Mouse (Mus musculus) brain, embryonic 14.5 days (tissue): ENCODE measurements around the gene Hk1.

Experiments
- CTCF ChIP-seq: fragments of 200-500 bp; IDR thresholded peaks from 2 replicates; pipeline ENCODE4 v1.5.1; 2012; ENCODE audit warnings: inconsistent platforms, mild to moderate bottlenecking, moderate library complexity, borderline replicate concordance; ENCODE audit not compliant: insufficient read depth, insufficient read length; ENCODE audit errors: extremely low read depth
- POLR2A ChIP-seq: fragments of 200-500 bp; IDR thresholded peaks from 2 replicates; pipeline ENCODE4 v1.6.1; 2012; ENCODE audit warnings: mild to moderate bottlenecking, inconsistent platforms, borderline replicate concordance; ENCODE audit not compliant: poor library complexity, insufficient read depth, insufficient read length, severe bottlenecking; ENCODE audit errors: extremely low read depth

GRCm38 (mm10) chr10:62345147-62345546 is 34.6 kb downstream of the Hk1 start:
- TF ChIP-seq POLR2A (no peak), CTCF (no peak)
